Mouse (Mus musculus) C2C12 (cell line): Measurements from ENCODE around the gene Olfr203.

Experiments
- CTCF ChIP-seq: IDR thresholded peaks from one replicate; pipeline ENCODE4 v1.5.1; 2011; ENCODE audit not compliant: control insufficient read depth, insufficient read depth, insufficient read length
- MYOG ChIP-seq: IDR thresholded peaks from one replicate; pipeline ENCODE4 v1.6.1; 2011; ENCODE audit not compliant: control insufficient read depth, insufficient read length; ENCODE audit errors: extremely low read depth

GRCm38 (mm10) chr16:59283476-59283875 is 15.2 kb upstream of the Olfr203 start:
- TF ChIP-seq CTCF, result no peak
- no peak for TF ChIP-seq MYOG
